ENCODE assay signal across 23 mouse cellular contexts in genomic region chr4:99770555-99770954, GRCm38 (mm10). TPM values are rescaled to one million over a fixed set of nuclear protein-coding genes. Genes with fewer than 3 reads are reported as not detected.
A peak's percentile ranks its signal among the peaks of the same experiment; 100 is the strongest.
DNase-seq lines count a peak whose midpoint lies in the region; ATAC-seq and TF ChIP-seq lines count a peak whose summit lies in the region.
"Had no signal": no experiment of that assay in that cellular context is flagged by ENCODE, and none has a peak within 500 bp of the region (broad histone marks: within the 10 kb centered on the region; RNA-seq: fewer than 3 reads in every experiment).

No protein-coding gene starts in this region.

- no peak overlapping the region for H3K27ac ChIP-seq in heart, adult 2 months
- no peak overlapping the region for H3K27ac ChIP-seq in lung, embryonic 14.5 days (ENCODE audit: low read depth)
- H3K27ac ChIP-seq: forebrain, embryonic 13.5 days; gastrocnemius, adult 2 months; hindbrain, embryonic 10.5 days; intestine, embryonic 15.5 days; layer of hippocampus, adult 2 months; liver, embryonic 13.5 days; macrophage; midbrain, embryonic 15.5 days; neural tube, embryonic 12.5 days; stomach, embryonic 15.5 days had no signal

- WGBS in heart, adult 2 months, result 73% methylated on average over 5 of the region's 5 CpGs
- WGBS in lung, embryonic 14.5 days, result 47% methylated on average over 5 of the region's 5 CpGs
- WGBS in lung, adult 2 months, result 68% methylated on average over 5 of the region's 5 CpGs

- no peaks in the 10 kb centered on the region for H3K36me3 ChIP-seq in heart, adult 2 months (ENCODE audit: control insufficient read depth, insufficient read depth, low read length)
- H3K36me3 ChIP-seq in lung, embryonic 14.5 days (ENCODE audit: insufficient read depth), result no peaks in the 10 kb centered on the region
- H3K36me3 ChIP-seq: hindbrain, embryonic 10.5 days; intestine, embryonic 15.5 days; liver, embryonic 13.5 days; midbrain, embryonic 15.5 days; neural tube, embryonic 12.5 days; stomach, embryonic 15.5 days had no signal

- H3K9ac ChIP-seq in heart, adult 2 months (ENCODE audit: low read depth, low read length), result no peak overlapping the region
- no peak overlapping the region for H3K9ac ChIP-seq in lung, embryonic 14.5 days
- H3K9ac ChIP-seq: forebrain, embryonic 13.5 days; intestine, embryonic 15.5 days; liver, embryonic 13.5 days; midbrain, embryonic 15.5 days; neural tube, embryonic 12.5 days; stomach, embryonic 15.5 days had no signal

- no peaks in the 10 kb centered on the region for H3K4me1 ChIP-seq in heart, adult 2 months (ENCODE audit: control insufficient read depth, insufficient read depth, low read length)
- no peaks in the 10 kb centered on the region for H3K4me1 ChIP-seq in lung, embryonic 14.5 days (ENCODE audit: insufficient read depth)
- H3K4me1 ChIP-seq in lung, adult 2 months (ENCODE audit: control insufficient read depth, insufficient read depth, low read length), result no peaks in the 10 kb centered on the region
- H3K4me1 ChIP-seq: forebrain, embryonic 13.5 days; hindbrain, embryonic 10.5 days; intestine, embryonic 15.5 days; liver, embryonic 13.5 days; midbrain, embryonic 15.5 days; neural tube, embryonic 12.5 days; stomach, embryonic 15.5 days had no signal

- H3K27me3 ChIP-seq in heart, adult 2 months (ENCODE audit: control insufficient read depth, insufficient read depth, low read length), result no peaks in the 10 kb centered on the region
- no peaks in the 10 kb centered on the region for H3K27me3 ChIP-seq in lung, embryonic 14.5 days (ENCODE audit: insufficient read depth, low read length)
- H3K27me3 ChIP-seq: forebrain, embryonic 13.5 days; intestine, embryonic 15.5 days; liver, embryonic 13.5 days; midbrain, embryonic 15.5 days; neural tube, embryonic 12.5 days; stomach, embryonic 15.5 days had no signal

- H3K4me3 ChIP-seq in heart, adult 2 months, result no peak overlapping the region
- no peak overlapping the region for H3K4me3 ChIP-seq in lung, embryonic 14.5 days (ENCODE audit: low read depth, low read length)
- H3K4me3 ChIP-seq in lung, adult 2 months (replicated peaks; ENCODE audit: extremely low read depth, low read depth, low read length), result no peak overlapping the region
- H3K4me3 ChIP-seq: forebrain, embryonic 13.5 days; gastrocnemius, adult 2 months; hindbrain, embryonic 10.5 days; intestine, embryonic 15.5 days; layer of hippocampus, adult 2 months; liver, embryonic 13.5 days; midbrain, embryonic 15.5 days; neural tube, embryonic 12.5 days; stomach, embryonic 15.5 days had no signal

- no peaks in the 10 kb centered on the region for H3K9me3 ChIP-seq in lung, embryonic 14.5 days (ENCODE audit: low read depth, low read length)
- H3K9me3 ChIP-seq: forebrain, embryonic 13.5 days; hindbrain, embryonic 10.5 days; intestine, embryonic 15.5 days; liver, embryonic 13.5 days; midbrain, embryonic 15.5 days; neural tube, embryonic 12.5 days; stomach, embryonic 15.5 days had no signal

- no peak for TF ChIP-seq POLR2A in heart, adult 2 months (IDR thresholded peaks at IDR 0.05; ENCODE audit: insufficient read depth, low read depth, low read length)
- no peak for TF ChIP-seq POLR2A in lung, adult 2 months (IDR thresholded peaks at IDR 0.05; ENCODE audit: borderline replicate concordance, extremely low read depth, low read depth, low read length)

- intact Hi-C loops in heart, adult 2 months (cut with DNase I), result no loop called here
- intact Hi-C loops in left cerebral cortex, postnatal 10 days (cut with DNase I), result no loop called here

- DNase-seq in heart, postnatal 4 days, result peak; percentile 14
- no peak for DNase-seq in heart, adult 2 months
- DNase-seq in lung, embryonic 14.5 days, result peak; percentile 62
- no peak for DNase-seq in lung, adult 2 months
- peak; percentile 7 for DNase-seq in urinary bladder, postnatal 25 days (ENCODE audit: low spot score)
- no peak for DNase-seq in urinary bladder, adult 2 months (ENCODE audit: low spot score)
- DNase-seq in lung, postnatal 4 days, result peak; percentile 6 to 43
- DNase-seq in left cerebral cortex, postnatal 10 days (ENCODE audit: extremely low spot score in 1 of 2, low spot score in 2 of 2), result no peak
- DNase-seq: cerebellum, adult 9-10 months; gastrocnemius, adult 2 months; layer of hippocampus, postnatal 36 days; liver, embryonic 13.5 days; thymus, adult 2 months had no signal

- no peak for TF ChIP-seq EP300 in heart, adult 2 months (IDR thresholded peaks at IDR 0.05; ENCODE audit: insufficient read depth, low read depth, low read length)

- peak; percentile 75; the same call in 1 of the 2 replicates for ATAC-seq in lung, embryonic 14.5 days (ENCODE audit: insufficient read depth)
- ATAC-seq: CD4-positive, CD25-positive, alpha-beta regulatory T cell, adult 4 months; forebrain, embryonic 13.5 days; hindbrain, embryonic 16.5 days; intestine, embryonic 15.5 days; midbrain, embryonic 15.5 days had no signal

- no peaks in the 10 kb centered on the region for H3K79me2 ChIP-seq in heart, adult 2 months (replicated peaks; ENCODE audit: control insufficient read depth, insufficient read depth, low read length)

- no peak overlapping the region for H3K4me2 ChIP-seq in lung, embryonic 14.5 days
- H3K4me2 ChIP-seq: forebrain, embryonic 13.5 days; intestine, embryonic 15.5 days; liver, embryonic 13.5 days; midbrain, embryonic 15.5 days; neural tube, embryonic 12.5 days; stomach, embryonic 15.5 days had no signal

- no peak for TF ChIP-seq CTCF in heart, adult 2 months (IDR thresholded peaks at IDR 0.05)
- no peak for TF ChIP-seq CTCF in lung, embryonic 14.5 days (IDR thresholded peaks at IDR 0.05; ENCODE audit: low read depth)
- no peak for TF ChIP-seq CTCF in lung, adult 2 months (IDR thresholded peaks at IDR 0.05; ENCODE audit: insufficient read depth, low read length)

RNA-seq across cellular contexts. Expression of gene Alg6, which starts 55.1 kb away (rescaled TPM):
- 1 to 10 TPM; 9.2 to 10.0 TPM for total RNA-seq in heart, postnatal 4 days (2021)
- 1 to 10 TPM; 5.9 to 7.0 TPM for total RNA-seq in heart, adult 2 months (2021)
- 1.8 and 5.8 TPM in 2 replicates for polyA plus RNA-seq in heart, adult 2 months (2012; rRNA removed)
- 23.0 and 24.1 TPM in 2 replicates for polyA plus RNA-seq in lung, embryonic 14.5 days (2014; fragmentation: Nextera tagmentation; extraction: Ambion mirVana)
- polyA plus RNA-seq in lung, adult 2 months (2012; rRNA removed), result 1.7 and 4.6 TPM in 2 replicates
- polyA plus RNA-seq in urinary bladder, adult 2 months (2012; rRNA removed), result 7.9 and 12.2 TPM in 2 replicates
- 10 to 100 TPM; 13.5 to 14.0 TPM for total RNA-seq in left cerebral cortex, postnatal 10 days (2021)

RNA-seq across cellular contexts. Expression of gene Efcab7, which starts 58.4 kb away (rescaled TPM):
- 1 to 10 TPM; 4.5 to 5.0 TPM for total RNA-seq in heart, postnatal 4 days (2021)
- total RNA-seq in heart, adult 2 months (2021), result 1 to 10 TPM; 1.6 to 3.8 TPM
- polyA plus RNA-seq in heart, adult 2 months (2012; rRNA removed), result 2.6 and 3.1 TPM in 2 replicates
- 25.6 and 27.3 TPM in 2 replicates for polyA plus RNA-seq in lung, embryonic 14.5 days (2014; fragmentation: Nextera tagmentation; extraction: Ambion mirVana)
- polyA plus RNA-seq in lung, adult 2 months (2012; rRNA removed), result 4.0 and 4.9 TPM in 2 replicates
- 12.5 and 15.4 TPM in 2 replicates for polyA plus RNA-seq in urinary bladder, adult 2 months (2012; rRNA removed)
- total RNA-seq in left cerebral cortex, postnatal 10 days (2021), result 1 to 10 TPM; 7.5 to 8.0 TPM

Comparison
In these comparisons a context has a peak if more than half of its experiments do, and no peak if none do; other contexts are left out.
1. DNase-seq: peak in heart, postnatal 4 days (single experiment), lung, embryonic 14.5 days (single experiment), urinary bladder, postnatal 25 days (single experiment) and lung, postnatal 4 days (2 of 2); none in heart, adult 2 months (0 of 2), lung, adult 2 months (single experiment), urinary bladder, adult 2 months (single experiment) and left cerebral cortex, postnatal 10 days (0 of 2).